Mouse (Mus musculus) MEL-GATA-1-ER (cell line): ENCODE results near the gene Nabp2.

ENCODE experiments used
- DNase-seq: peaks from one replicate; pipeline ENCODE4 v3.0.0-alpha.2; 2012; ENCODE audit warnings: low read depth; ENCODE audit errors: extremely low read depth

Gene Nabp2

DNA sequence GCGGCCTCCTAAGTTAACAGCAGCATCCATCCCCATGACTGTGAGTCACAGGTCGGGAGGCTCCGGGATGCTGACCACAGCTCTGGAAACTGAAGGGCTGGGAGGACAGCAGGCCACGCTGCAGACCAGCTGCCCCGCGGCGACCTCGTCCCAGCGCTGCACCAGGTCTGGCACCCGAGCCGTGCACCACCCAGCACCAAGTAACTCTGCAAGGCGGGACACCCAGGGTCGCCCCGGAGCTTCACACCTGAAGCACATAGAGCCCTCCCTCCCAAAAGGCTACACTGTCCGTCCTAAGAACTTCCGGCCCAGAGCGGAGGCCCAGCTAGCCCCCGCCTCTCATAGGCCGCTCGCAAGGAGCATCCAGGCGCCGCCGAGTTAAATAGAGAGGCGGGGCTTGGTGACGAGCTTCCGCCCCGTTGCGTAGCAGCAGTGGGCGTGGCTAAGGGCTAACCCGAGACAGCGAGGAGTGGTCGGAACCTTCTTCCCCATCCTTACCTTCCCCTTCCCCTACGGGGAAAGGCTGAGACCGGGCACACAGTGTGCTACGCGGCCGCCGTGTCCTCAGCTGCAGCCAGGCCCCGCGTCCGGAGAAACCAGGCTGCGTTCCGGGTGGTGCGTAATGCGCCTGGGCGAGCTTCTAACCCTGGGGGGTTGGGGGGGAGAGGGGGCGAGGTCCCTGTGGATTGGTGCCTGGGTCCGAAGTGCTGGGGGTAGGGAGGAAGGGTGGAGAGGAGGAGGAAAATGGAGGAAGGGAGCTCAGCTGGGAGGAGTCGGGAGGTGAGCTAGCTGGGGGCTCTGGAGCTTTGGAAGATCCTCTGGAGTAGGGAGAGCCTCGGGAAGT lies at the start of gene Nabp2, which contains the start of gene Rnf41:
TSS of gene Nabp2 (minus strand) at position 282 of the 844 bp plus-strand sequence.
TSS of gene Rnf41 (plus strand) at position 447 of the 844 bp plus-strand sequence.
- peak; percentile 92 for DNase-seq

DNA sequence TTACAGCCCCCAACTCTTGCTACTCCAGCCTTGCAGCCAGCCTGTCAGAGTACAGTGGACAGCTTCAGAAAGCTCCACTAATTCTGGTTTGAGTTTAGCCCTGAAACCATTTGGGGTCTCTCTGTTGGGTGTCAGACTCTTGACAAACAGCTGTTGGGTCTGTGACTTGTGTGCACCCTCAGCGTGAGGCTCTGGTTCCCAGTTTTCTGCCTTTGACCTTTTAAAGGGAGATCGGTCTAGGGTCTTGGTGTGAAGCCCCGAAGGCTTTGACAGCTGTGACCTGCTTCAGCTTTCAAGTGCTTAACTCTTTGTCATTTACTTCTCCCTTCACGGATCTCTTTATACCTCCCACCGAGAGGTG lies 49.0 kb upstream of the Nabp2 start:
- no peak for DNase-seq

DNA sequence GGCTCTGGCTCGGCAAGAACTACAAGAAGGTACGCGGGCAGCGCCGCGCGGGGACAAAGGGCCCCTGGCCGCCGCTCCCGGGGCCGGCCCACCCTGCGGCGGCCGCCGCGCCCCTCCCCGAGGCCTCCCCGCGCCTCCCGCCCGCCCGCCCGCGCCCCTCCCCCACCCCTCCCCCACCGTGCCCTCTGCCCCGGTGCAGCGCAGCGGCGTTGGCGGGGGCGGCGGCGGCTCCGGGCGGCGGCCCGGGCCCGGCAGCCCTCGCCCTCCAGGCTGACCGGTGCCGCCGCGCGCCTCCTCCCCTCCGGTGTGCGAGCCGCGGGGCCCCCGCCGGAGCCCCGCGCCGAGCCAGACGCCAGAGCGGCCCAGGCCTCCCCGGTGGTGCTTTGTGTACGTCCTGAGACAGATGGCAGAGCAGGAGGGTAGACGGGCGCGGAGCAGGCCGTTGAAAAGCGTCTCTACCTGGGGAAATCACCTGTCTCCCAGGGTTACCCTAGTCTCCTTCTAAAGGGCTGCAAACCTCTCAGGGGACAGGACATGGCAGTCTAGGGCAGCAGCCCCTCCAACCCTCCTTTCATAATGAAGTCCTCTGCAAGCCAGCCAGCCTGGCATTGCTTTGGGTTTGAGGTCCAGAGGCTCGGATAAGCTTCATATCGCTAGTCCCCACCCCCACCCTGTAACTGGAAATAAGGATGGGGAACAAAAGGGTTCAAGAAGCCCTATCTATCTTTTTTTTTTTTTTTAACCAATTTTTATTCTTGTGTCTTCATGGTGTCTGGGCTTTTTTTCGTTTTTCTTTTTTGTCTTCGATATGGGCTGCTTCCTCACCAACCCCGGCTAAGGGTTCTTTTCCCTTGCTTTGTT lies 48.3 kb upstream of the Nabp2 start:
- peak; percentile 58 for DNase-seq

DNA sequence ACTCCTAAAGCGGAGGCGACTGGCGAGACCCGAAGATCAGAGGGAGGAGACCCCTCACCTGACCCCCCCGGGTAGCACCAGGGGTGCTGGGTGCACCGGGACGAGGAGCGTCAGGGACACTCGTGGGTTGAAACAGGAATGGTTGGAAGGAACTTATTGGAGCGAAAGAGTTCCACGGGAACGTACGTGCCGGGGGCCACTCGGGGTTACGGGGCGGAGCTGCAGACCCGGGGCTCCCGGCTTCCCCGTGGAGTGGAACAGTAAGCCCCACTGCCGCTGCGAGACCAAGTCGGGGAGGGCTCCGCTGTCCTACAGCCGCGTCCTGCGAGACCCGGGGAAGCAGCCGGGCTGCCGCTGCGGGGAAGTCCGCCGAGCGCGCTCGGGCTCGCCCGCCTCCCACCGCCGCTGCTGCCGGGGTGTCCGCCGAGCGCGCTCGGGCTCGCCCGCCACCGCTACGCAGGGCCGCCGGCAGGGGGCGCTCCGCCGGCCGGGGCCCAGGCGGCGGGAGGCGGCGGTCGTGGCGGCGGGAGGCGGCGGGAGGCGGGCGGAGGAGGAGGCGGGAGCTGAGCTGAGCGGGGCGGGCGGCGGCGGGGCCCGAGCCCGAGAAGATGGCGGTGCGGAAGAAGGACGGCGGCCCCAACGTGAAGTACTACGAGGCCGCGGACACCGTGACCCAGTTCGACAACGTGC lies 47.6 kb upstream of the Nabp2 start, which contains the start of gene Smarcc2:
TSS of gene Smarcc2 (plus strand) at position 530 of the 690 bp plus-strand sequence.
- DNase-seq = peak; percentile 19

DNA sequence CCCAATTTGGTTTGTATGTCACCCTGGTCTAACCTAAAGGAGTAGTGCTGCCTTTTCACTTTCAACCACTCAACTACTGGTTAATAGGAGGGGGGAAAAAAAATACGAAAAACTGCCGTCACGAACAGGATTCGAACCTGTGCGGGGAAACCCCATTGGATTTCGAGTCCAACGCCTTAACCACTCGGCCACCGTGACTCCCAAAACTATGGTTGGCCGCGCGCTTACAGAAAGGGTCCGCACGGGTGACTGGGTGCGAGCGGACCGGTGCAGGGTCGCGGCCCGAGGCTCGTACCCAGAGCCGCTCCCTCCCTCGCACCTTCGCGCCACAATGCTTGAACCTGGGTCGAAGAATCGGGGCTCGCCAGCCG lies 47.0 kb upstream of the Nabp2 start:
- peak; percentile 68 for DNase-seq

DNA sequence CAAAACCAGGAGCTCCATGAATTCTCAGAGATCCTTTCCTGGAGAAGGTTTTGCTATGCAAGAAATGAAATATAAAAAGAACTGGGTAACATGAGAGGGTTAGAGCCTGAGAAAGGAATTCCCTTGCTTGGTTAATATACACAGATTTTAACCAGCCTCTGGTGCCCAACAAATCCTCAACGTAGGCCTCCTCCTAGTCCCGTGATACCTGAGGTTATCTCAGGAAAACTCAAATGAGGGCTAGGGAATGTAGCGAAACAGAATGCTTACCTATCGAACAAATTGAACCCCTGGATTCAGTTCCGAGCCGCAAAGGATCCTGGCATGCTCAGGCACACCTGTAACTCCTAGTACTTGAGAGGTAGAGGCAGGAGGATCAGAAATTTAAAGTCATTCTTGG lies 46.4 kb upstream of the Nabp2 start:
- DNase-seq = no peak

DNA sequence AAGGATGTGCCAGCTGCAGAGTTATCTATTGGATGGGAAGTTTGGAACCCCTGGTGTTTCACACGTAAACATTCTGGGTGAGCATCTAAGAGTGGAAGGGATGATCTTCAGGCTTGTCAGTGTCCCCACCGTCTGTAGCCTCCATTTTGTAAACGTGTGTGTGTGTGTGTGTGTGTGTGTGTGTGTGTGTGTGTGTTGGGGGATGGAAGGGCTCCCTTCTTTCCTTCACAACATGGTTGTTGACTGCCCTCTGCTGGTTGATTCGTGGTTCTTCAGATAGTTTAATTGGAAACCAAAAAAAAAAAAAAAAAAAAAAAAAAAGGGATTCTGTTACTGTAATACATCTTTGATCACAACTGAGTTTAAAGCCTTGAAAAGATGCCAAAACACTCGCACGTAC lies 44.0 kb upstream of the Nabp2 start:
- peak; percentile 66 for DNase-seq

DNA sequence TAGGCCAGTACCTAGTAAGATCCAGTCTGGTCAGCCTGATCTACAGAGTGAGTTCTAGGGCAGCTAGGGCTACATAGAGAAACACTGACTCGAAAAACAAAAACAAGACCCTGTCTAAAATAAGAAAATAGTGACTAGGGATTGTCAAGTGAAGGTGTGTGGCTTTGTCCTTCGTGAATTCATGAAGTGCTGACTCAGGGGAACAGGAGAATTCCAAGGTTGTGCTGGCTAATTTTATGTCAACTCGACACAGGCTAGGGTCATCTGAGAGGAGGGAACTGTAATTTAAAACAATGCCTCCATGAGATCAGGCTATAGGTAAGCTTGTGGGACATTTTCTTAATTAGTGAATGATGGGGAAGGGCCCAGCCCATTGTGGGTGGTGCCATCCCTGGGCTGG lies 43.2 kb upstream of the Nabp2 start:
- DNase-seq = no peak

DNA sequence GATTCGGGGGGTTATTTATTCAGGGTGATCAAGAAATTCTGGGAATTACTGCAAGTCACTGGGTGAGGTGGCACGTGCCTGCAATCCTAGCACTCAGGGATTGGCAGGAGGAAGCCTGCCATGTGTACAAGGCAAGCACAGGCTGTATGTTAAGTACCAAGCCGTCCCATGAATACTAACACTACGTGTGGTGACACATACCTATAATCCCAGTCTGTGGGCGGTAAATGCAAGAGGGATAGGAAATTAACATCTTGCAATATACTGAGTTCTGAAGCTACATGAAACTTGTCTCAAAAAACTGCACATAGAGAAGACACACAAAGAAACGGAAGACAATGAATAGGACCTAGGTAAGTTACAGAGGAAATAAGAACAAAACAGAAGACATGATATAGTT lies 39.7 kb upstream of the Nabp2 start:
- no peak for DNase-seq

DNA sequence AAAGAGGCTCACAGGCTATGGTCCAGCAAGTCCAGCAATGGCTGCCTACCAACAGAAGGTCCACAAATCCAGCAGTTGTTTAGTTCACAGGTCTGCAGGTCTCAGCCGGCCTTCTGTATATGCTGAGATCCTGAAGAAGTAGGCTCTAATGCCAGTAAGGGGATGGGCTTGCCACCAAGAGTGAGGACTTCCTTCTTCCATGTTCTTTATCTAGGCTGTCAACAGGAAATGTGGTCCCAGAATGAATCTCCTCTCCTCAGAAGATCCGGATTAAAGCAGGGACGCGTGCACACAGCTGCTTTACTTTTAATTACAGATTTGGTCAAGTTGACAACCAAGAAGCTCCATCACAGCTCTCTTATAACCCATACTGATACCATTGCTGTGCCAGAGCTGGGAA lies 34.1 kb upstream of the Nabp2 start:
- peak; percentile 41 for DNase-seq

DNA sequence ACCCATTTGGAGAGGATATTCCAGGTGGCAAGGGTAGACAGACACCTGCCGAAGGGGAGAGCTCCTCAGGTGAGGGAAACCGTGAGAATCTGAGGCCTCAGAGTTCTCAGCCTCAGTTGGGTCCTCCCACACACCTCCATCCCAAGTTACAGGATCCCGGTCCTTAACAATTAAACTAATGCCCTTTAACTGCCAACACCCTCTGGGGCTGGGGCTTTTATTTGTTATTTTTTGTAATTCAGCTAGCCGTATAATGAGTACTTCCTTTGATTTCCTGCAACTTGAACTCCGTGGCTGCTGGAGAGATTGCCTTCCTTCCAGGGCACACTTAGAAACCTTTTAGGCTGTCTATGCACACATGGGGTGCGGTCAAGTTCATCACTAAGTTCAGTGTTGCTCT lies 33.1 kb upstream of the Nabp2 start:
- no peak for DNase-seq

DNA sequence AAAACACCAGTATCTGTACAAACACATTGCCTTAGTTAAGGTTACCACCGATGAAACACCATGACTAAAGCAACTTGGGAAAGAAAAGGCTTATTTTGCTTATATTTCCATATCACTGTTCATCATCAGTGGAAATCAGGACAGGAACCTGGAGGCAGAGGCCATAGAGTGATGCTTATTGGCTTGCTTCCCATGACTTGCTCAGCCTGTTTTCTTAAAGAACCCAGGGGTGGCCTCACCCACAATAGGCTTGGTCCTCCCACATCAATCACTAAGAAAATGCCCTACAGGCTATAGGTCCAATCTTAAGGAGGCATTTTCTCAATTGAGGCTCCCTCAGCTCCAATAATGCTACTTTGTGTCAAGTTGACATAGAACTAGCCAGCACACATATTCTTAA lies 31.4 kb upstream of the Nabp2 start:
- no peak for DNase-seq

DNA sequence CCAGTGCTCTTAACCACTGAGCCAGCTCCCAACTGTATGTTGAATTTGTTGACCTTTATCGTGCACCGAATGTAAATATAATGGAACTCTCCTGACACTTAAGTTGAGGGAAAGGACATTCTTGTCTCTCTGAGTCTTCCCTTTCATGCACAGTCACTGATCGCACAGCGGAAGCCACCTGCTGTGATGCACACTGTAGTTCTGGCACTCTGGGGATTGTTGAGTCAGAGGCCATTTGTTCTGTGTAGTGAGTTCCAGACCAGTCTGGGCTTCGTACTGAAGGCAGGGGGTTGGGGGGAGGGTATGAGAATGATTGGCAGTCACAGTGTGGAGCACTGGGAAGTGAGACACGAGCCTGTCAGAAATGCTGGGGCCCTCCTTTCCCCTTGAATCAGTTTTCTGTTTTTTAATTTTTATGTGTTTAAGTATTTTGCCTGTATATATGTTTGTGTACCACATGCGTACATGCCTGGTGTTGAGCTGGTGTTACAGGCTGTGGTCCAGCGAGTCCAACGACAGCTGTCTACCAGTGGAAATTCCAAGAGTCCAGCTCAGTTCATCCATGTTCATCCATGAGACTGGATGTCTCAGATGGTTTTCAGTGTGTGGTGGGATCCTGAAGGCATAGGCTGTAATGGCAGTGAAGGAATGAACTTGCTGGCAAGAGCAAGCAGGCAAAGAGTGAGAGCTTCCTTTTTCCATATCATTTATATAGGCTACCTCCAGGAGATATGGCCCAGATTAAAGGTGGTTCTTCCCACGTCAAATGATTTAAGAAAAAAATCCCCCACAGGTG lies 30.2 kb upstream of the Nabp2 start:
- no peak for DNase-seq

DNA sequence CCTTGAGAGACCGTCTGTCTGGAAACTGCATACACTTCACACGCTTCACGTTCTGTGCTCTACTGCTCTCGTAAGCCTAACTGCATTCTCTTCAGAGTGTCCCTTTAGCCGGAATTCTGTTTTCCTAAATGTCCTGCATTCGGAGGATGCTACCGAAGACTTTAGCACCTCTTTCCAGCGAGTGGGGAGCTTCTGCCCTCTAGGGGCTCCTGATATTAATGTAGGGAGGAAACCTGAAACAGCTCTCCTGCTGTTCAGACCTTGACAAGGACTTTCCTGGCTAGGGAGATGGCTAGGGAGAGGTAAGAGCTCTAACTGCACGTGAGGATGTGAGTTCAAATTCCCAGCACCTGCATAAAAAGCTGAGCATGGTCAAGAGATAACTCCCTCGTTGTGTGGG lies 29.1 kb upstream of the Nabp2 start:
- no peak for DNase-seq

DNA sequence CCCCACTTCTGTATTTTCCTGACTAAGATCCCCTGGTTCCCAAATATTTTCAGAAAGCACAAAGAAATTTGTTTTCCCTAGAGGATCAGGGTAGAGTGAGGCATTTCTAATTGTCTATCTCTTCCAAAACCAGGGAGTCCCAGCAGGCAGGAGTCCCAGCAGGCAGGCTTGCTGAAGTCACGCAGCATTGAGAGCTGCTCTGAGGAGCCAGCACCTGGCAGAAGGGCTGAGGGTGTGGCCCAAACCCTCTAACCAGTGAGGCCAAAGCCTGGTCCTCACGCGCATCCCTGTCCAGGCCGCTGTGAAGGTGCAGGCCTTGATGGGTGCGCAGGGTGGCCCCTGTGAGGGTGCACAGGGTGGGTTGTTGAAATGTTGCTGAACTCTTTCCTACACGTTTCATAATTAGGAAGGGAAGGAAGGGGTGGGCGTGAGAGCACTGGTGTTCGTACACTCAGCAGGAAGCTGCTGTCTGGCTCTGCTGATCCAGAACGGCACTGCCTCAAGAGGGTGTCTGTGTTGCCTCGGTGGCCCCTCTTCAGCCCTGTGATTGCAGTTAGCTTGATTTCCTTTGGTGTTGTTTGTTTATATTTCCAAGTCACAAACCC lies 27.5 kb upstream of the Nabp2 start:
- no peak for DNase-seq

DNA sequence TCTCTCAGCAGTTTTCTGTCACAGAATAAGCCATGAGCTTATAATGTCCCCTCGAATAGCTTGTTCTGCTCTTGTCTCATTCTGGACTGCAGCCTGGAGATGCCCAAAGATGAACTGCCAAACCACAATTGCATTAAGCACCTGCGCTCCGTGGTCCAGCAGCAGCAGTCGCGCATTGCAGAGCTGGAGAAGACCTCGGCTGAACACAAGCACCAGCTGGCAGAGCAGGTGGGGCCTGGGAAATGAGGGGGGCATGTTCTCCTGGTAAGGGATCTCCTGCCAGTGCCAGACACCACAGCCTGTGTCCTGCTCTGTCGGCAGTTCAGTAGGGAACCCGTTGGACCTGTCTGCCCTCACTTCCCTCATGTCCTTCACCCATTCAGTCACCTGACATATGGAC lies 25.1 kb upstream of the Nabp2 start:
- no peak for DNase-seq

DNA sequence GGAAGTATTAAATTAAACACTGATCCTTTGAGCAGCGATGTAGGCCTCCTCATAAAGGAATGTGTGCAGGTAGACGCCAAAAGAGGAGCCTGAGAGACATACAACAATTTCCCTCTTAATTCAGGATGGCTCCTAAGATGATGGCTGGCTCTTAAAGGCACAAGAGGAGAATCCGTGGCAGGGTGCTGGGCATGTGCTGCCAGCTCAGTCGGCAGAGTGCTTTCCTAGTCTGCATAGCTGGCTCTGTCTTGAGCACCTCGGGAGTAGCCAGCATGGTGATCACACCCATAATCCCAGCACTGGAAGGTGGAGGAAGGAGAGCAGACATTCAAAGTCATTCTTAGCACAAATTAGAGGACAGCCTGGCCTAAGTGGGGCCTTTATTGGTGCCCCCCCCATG lies 24.6 kb upstream of the Nabp2 start:
- no peak for DNase-seq

DNA sequence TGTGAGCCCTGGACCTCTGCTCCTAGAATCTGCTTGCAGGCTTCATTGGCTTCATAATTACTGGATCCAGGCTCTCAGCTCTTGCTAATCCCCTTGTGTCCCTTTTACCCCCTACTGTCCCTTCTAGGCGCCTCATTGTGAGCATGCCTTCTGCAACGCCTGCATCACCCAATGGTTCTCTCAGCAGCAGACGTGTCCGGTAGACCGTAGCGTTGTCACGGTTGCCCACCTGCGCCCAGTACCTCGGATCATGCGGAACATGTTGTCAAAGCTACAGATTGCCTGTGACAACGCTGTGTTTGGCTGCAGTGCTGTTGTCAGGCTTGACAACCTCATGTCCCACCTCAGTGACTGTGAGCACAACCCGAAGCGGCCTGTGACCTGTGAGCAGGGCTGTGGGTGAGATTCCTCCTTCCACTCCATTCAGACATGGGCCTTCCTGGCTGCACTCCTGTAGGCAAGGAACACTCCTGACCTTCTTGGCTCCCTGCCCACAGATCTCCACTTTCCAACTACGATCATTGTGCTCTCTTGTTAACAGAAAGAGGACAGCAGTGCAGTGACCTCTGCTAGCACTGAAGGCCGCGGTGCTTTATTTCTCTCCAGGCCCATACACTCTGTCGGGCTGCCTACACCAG lies 24.0 kb upstream of the Nabp2 start:
- DNase-seq = no peak

DNA sequence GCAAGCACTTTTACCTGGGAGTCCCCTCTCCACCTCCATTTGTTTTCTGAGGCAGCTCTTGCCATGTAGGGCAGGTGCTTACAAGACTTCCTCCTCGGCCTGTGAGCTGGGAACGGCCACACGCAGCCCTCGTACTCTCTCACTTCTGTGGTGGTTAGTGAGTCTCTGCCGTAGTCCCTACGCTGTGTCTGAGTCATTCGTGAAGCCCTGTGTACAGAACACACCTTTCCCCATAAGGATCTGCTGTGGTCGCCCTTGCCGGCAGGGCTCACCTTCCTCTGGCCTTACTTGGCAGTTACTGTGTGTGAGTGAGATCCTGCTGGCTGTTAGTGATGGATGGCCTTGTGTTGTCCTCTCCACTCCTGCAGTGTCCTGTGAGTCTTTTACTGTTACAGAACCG lies 23.4 kb upstream of the Nabp2 start:
- no peak for DNase-seq

DNA sequence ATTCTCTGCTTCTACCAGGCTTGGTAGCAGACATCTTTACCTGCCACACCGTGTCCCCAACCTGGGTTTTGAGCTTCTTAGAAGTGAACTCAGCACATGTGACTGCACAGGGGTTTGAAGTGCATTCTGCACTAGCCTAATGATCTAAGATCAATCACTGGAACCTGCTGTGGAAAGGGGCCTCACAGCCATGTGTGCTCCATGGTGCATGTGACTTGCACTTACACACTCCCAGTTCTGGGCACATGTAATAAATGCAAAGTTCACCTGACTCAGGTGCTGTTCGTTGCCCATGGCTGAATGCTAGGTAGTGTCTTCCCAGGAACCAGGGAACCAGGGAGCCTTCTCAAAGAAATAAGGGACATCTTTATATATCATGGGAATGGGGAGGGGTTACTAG lies 22.1 kb upstream of the Nabp2 start:
- no peak for DNase-seq
